Mouse (Mus musculus) myocyte (in vitro differentiated cells): ENCODE measurements at regions not wholly inside any gene's neighbourhood (a gene's known extent, or its start where the extent isn't known, plus 50 kb on each side); places are given as distances from the start of the nearest gene placed in this dataset.

Source experiments
- H3K27me3 ChIP-seq: one replicate; pipeline ENCODE4 v1.6.1; 2011; ENCODE audit not compliant: control insufficient read depth, insufficient read depth, insufficient read length
- H3K36me3 ChIP-seq: one replicate; pipeline ENCODE4 v1.6.1; 2011; ENCODE audit not compliant: control insufficient read depth, insufficient read depth
- H3K4me2 ChIP-seq: one replicate; pipeline ENCODE4 v1.6.1; 2011; ENCODE audit warnings: low read depth, control low read depth
- H3K4me3 ChIP-seq: one replicate; pipeline ENCODE4 v1.5.1; 2011; ENCODE audit warnings: mild to moderate bottlenecking, control low read depth, moderate library complexity
- H3K79me2 ChIP-seq: one replicate; pipeline ENCODE4 v1.6.1; 2011; ENCODE audit not compliant: control insufficient read depth, insufficient read depth
- H3ac ChIP-seq: one replicate; pipeline ENCODE4 v1.6.1; 2011; ENCODE audit not compliant: control insufficient read depth, insufficient read length
- CEBPB ChIP-seq: IDR thresholded peaks from 2 replicates; pipeline ENCODE4 v1.6.1; 2011; ENCODE audit warnings: mild to moderate bottlenecking, moderate library complexity; ENCODE audit not compliant: poor library complexity, insufficient read depth, severe bottlenecking
- E2F4 ChIP-seq: IDR thresholded peaks from one replicate; pipeline ENCODE4 v1.6.1; 2011; ENCODE audit warnings: mild to moderate bottlenecking, control low read depth, moderate library complexity; ENCODE audit not compliant: insufficient read depth
- MAX ChIP-seq: IDR thresholded peaks from one replicate; pipeline ENCODE4 v1.6.1; 2011; ENCODE audit warnings: low read depth, mild to moderate bottlenecking, control low read depth
- MYOD1 ChIP-seq, 3 experiments: IDR thresholded peaks; one replicate each; pipeline ENCODE4 v1.6.1; 2011; ENCODE audit warnings: control low read depth in 2 of 3, low read depth in 2 of 3, mild to moderate bottlenecking in 2 of 3, moderate library complexity in 1 of 3; ENCODE audit not compliant: insufficient read length in 2 of 3, control insufficient read depth in 1 of 3
- MYOG ChIP-seq, 3 experiments: IDR thresholded peaks; one replicate each; pipeline ENCODE4 v1.6.1; 2011; ENCODE audit warnings: control low read depth in 2 of 3, low read depth in 2 of 3, mild to moderate bottlenecking in 2 of 3; ENCODE audit not compliant: insufficient read length in 2 of 3, control insufficient read depth in 1 of 3, insufficient read depth in 1 of 3
- POLR2A ChIP-seq: IDR thresholded peaks from one replicate; pipeline ENCODE4 v1.6.1; 2011; ENCODE audit warnings: low read depth, mild to moderate bottlenecking, control low read depth, moderate library complexity; ENCODE audit not compliant: insufficient read length
- POLR2AphosphoS2 ChIP-seq: IDR thresholded peaks from one replicate; pipeline ENCODE4 v1.6.1; 2011; ENCODE audit warnings: low read depth, control low read depth; ENCODE audit not compliant: insufficient read length
- REST ChIP-seq: IDR thresholded peaks from one replicate; pipeline ENCODE4 v1.6.1; 2011; ENCODE audit warnings: mild to moderate bottlenecking, control low read depth, moderate library complexity; ENCODE audit not compliant: insufficient read depth, insufficient read length
- SRF ChIP-seq: IDR thresholded peaks from one replicate; pipeline ENCODE4 v1.6.1; 2011; ENCODE audit warnings: low read depth; ENCODE audit not compliant: control insufficient read depth, insufficient read length
- TCF12 ChIP-seq: IDR thresholded peaks from one replicate; pipeline ENCODE4 v1.6.1; 2011; ENCODE audit warnings: mild to moderate bottlenecking, control low read depth; ENCODE audit not compliant: poor library complexity, insufficient read depth, severe bottlenecking
- TCF3 ChIP-seq: IDR thresholded peaks from one replicate; pipeline ENCODE4 v1.6.1; 2011; ENCODE audit warnings: low read depth, control low read depth; ENCODE audit not compliant: insufficient read length
- USF1 ChIP-seq: IDR thresholded peaks from one replicate; pipeline ENCODE4 v1.6.1; 2011; ENCODE audit warnings: low read depth, mild to moderate bottlenecking, control low read depth, moderate library complexity

DNA sequence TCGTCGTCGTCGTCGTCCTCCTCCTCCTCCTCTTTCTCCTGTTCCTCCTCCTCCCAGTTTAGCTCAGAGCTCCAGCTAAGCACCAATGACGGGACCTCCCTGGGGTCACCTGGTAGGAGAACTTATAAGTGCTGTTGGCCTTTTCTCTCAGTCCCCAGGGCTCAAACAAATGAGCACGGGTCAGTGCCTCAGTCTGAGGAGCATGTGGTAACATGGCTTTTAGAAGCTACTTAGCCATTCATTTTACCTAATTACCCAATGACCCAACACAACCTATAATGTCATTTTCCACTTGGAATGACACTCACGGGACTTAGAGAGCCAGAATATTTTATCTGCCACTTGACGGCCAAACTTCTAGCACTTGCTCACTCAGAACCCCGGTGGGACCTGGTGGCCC, 173.5 kb downstream of the 9530068E07Rik start:
- Histone ChIP-seq H3K4me3 (no peak overlapping the region), H3K36me3 (no peaks in the 10 kb centered on the region), H3ac (no peak overlapping the region), H3K79me2 (no peaks in the 10 kb centered on the region), H3K27me3 (peaks cover 17% of the 10 kb centered on the region), H3K4me2 (no peak overlapping the region)
- TF ChIP-seq E2F4 (no peak), MAX (no peak), POLR2AphosphoS2 (no peak), MYOD1 (IDR thresholded peaks at IDR 0.05; ENCODE audit: control insufficient read depth in 1 of 3, insufficient read length in 2 of 3, low read depth in 2 of 3) (no peak), TCF12 (no peak), REST (no peak), USF1 (no peak), MYOG (IDR thresholded peaks at IDR 0.05; ENCODE audit: control insufficient read depth in 1 of 3, insufficient read depth in 1 of 3, insufficient read length in 2 of 3, low read depth in 2 of 3) (no peak), SRF (no peak), CEBPB (no peak), TCF3 (no peak), POLR2A (no peak)

DNA sequence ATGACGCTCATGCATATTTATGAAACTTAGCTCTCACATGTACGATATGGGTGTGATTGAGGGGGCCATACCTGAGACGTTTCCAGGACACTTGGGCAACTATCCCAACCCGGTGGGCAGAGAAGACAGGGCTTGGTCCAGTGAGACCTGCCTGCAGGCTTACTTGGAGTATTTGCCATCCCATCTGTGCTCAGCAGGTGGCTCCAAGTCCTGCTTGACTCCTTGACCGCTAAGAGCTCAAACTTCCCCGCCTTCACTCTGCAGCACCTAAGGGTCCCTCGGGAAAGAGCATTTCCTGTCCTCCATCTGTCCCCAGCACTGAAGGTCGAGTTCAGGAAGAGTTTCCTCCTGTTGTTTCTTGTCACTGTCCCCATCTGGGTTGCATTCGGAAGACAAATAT, 182.2 kb downstream of the 9530068E07Rik start:
- TF ChIP-seq POLR2AphosphoS2, result no peak
- no peak for TF ChIP-seq REST
- TF ChIP-seq MYOD1 (IDR thresholded peaks at IDR 0.05; ENCODE audit: control insufficient read depth in 1 of 3, insufficient read length in 2 of 3, low read depth in 2 of 3), result no peak
- TF ChIP-seq MYOG (IDR thresholded peaks at IDR 0.05; ENCODE audit: control insufficient read depth in 1 of 3, insufficient read depth in 1 of 3, insufficient read length in 2 of 3, low read depth in 2 of 3), result no peak
- no peak for TF ChIP-seq SRF
- no peak for TF ChIP-seq POLR2A
- TF ChIP-seq MAX, result no peak
- no peak for TF ChIP-seq TCF12
- no peak for TF ChIP-seq TCF3
- no peak for TF ChIP-seq CEBPB
- TF ChIP-seq E2F4, result no peak
- TF ChIP-seq USF1, result no peak
- no peaks in the 10 kb centered on the region for H3K36me3 ChIP-seq

DNA sequence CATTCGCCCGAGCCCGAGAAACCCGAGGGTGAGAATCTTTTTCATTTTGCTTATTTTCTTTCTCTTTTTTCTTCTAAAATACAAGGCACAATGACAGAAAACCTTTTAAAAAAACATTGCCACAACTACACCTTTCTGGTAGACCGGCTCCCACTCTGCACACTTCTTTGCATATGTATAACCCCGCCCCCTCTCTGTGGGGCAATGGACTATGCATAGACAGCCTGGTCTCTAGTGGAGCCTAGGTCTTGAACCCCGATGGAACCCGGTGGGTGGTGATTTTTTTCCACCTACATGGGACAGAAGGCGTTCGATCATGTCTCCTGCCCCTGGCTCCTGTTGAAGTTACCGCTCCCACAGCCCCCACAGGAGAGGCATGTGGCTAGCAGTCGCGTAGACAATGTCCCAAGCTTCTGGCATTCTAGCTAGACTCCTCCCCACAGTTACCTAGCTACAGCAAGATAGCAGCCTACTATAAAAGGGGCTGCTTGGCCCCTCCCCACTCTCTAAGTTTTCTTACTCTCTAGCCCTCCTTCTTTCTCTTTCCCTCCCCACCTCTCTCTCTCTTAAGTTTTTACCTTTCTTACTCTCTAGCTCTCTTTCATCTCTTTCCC, 183.6 kb downstream of the 9530068E07Rik start:
- H3K79me2 ChIP-seq, result no peaks in the 10 kb centered on the region
- no peaks in the 10 kb centered on the region for H3K36me3 ChIP-seq
- H3K4me3 ChIP-seq, result no peak overlapping the region
- TF ChIP-seq MAX, result no peak
- TF ChIP-seq MYOD1 (IDR thresholded peaks at IDR 0.05; ENCODE audit: control insufficient read depth in 1 of 3, insufficient read length in 2 of 3, low read depth in 2 of 3), result no peak
- TF ChIP-seq REST, result no peak
- TF ChIP-seq E2F4, result no peak
- TF ChIP-seq POLR2AphosphoS2, result no peak
- TF ChIP-seq SRF, result no peak
- TF ChIP-seq TCF12, result no peak
- no peak for TF ChIP-seq POLR2A
- H3K4me2 ChIP-seq, result no peak overlapping the region
- no peak overlapping the region for H3ac ChIP-seq
- peaks cover 29% of the 10 kb centered on the region for H3K27me3 ChIP-seq

More for the DNA sequence above, 182.2 kb downstream of the 9530068E07Rik start:
- Histone ChIP-seq H3K27me3 (peaks cover 35% of the 10 kb centered on the region), H3K4me2 (no peak overlapping the region), H3K79me2 (no peaks in the 10 kb centered on the region), H3K4me3 (no peak overlapping the region), H3ac (no peak overlapping the region)

DNA sequence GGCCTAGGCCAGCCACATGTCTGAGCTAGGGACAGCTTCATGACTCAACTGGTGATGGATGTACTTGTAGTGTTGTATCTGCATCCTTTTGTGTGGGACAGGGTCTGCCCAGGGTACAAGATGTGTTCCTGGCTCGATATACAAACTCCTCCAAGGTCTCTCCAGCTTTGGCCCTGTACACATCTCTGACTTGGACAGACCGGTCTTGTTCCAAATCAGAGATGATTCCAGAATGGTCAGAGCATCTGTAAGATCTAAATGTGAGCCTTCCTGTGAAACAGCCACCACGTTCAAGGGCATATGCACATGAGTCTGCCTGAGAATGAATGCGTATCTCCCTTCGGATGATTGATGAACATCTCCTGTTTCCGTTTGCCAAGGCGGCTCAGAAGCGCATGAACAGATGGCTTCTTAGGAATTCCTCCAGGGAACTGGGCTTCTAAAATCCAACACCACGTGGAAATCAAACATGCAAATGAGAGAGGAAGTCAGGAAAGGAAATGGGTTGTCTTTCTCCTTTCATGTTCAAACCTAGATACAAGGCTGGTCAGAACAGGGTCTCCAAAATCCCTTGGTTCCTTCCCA, 172.7 kb upstream of the Fstl4 start:
- Histone ChIP-seq H3K27me3 (peaks cover 22% of the 10 kb centered on the region), H3K4me2 (no peak overlapping the region), H3K36me3 (no peaks in the 10 kb centered on the region), H3K4me3 (no peak overlapping the region), H3ac (no peak overlapping the region), H3K79me2 (no peaks in the 10 kb centered on the region)
- TF ChIP-seq POLR2A, result no peak
- TF ChIP-seq TCF3, result no peak
- TF ChIP-seq MYOG (IDR thresholded peaks at IDR 0.05; ENCODE audit: control insufficient read depth in 1 of 3, insufficient read depth in 1 of 3, insufficient read length in 2 of 3, low read depth in 2 of 3), result no peak
- no peak for TF ChIP-seq USF1
- no peak for TF ChIP-seq CEBPB
- no peak for TF ChIP-seq SRF
- no peak for TF ChIP-seq MAX
- no peak for TF ChIP-seq TCF12
- no peak for TF ChIP-seq REST
- TF ChIP-seq POLR2AphosphoS2, result no peak
- no peak for TF ChIP-seq MYOD1 (IDR thresholded peaks at IDR 0.05; ENCODE audit: control insufficient read depth in 1 of 3, insufficient read length in 2 of 3, low read depth in 2 of 3)
- no peak for TF ChIP-seq E2F4
